Mouse (Mus musculus): ENCODE measurements around the gene Hist1h2bh.

GRCm38 (mm10) chr13:23552962-23553361, 9.8 kb upstream of the Hist1h2bh start, which contains the start of gene Hist1h1d:
- no peak for TF ChIP-seq CTCF (IDR thresholded peaks at IDR 0.05; ENCODE audit: borderline replicate concordance, control insufficient read depth, extremely low read depth, insufficient read depth, low read length, poor library complexity)
- no peak for TF ChIP-seq POLR2A (IDR thresholded peaks at IDR 0.05; ENCODE audit: control insufficient read depth, extremely low read depth, insufficient read depth, low read length, poor library complexity)

Measured in thymus, adult 2 months (tissue).